Mouse (Mus musculus): ENCODE measurements around the gene Pqlc3. TPM values are rescaled to one million over a fixed set of nuclear protein-coding genes. Genes with fewer than 3 reads are reported as not detected.
"Not testable (repeated sequence)": the region's sequence is repeated elsewhere in the genome, so short reads cannot be mapped to it uniquely, and the experiment has no call there.

Pqlc3 gene
- polyA plus RNA-seq, 1 experiment, result 1.2 TPM

DNA sequence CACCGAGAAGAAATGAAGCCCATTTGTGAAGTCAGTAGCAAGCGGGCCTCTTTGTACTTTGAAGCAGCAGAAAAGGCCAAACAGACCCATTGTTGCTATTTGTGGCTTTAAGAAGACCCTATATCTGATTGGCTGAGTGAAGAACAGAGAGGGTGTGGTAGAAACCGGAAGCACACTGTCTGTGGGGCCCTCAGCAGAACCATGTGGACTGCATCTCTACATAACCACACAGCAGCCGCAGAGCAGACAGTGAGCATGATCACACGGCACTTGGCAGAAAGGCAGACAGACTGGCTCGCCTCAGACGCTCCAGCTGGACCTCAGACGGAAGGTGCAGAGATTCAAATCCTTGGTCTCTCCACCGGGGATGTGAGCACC is 33.2 kb upstream of the Pqlc3 start:
- DNase-seq (ENCODE audit: low read depth), result peak; percentile 38
- TF ChIP-seq POLR2A (IDR thresholded peaks at IDR 0.05; ENCODE audit: borderline replicate concordance, extremely low read depth, insufficient read depth, insufficient read length, poor library complexity, severe bottlenecking), result no peak
- TF ChIP-seq CTCF (IDR thresholded peaks at IDR 0.05; ENCODE audit: borderline replicate concordance, extremely low read depth, insufficient read depth, insufficient read length), result no peak

- TF ChIP-seq CTCF (IDR thresholded peaks at IDR 0.05; ENCODE audit: borderline replicate concordance, extremely low read depth, insufficient read depth, insufficient read length), result peak; percentile 76; the same call in 1 of the 2 replicates
- TF ChIP-seq POLR2A (IDR thresholded peaks at IDR 0.05; ENCODE audit: borderline replicate concordance, extremely low read depth, insufficient read depth, insufficient read length, poor library complexity, severe bottlenecking), result no peak
- peak; percentile 93 for DNase-seq (ENCODE audit: low read depth)
Observed at GRCm38 (mm10) chr12:17032694-17033463, 32.7 kb upstream of the Pqlc3 start.

GRCm38 (mm10) chr12:17024554-17025110 is 24.4 kb upstream of the Pqlc3 start:
- DNase-seq (ENCODE audit: low read depth), result no peak
- no peak for TF ChIP-seq CTCF (IDR thresholded peaks at IDR 0.05; ENCODE audit: borderline replicate concordance, extremely low read depth, insufficient read depth, insufficient read length)
- TF ChIP-seq POLR2A (IDR thresholded peaks at IDR 0.05; ENCODE audit: borderline replicate concordance, extremely low read depth, insufficient read depth, insufficient read length, poor library complexity, severe bottlenecking), result no peak

DNA sequence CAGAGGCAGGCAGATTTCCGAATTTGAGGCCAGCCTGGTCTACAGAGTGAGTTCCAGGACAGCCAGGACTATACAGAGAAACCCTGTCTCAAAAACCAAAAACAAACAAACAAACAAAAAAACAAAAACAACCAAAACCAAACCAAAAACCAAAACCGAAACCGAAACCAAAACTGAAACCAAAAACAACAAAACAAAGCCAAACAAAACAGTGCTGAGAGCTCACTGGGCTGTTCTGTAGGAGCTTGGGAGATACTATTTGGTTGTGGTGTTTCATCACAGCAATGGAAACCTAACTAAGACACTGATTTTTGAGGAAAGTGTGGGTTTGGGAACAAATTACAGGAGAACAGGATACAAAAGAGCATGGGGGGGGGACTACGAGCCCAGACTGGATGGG is 21.9 kb upstream of the Pqlc3 start:
- TF ChIP-seq POLR2A (IDR thresholded peaks at IDR 0.05; ENCODE audit: borderline replicate concordance, extremely low read depth, insufficient read depth, insufficient read length, poor library complexity, severe bottlenecking), result no peak

DNA sequence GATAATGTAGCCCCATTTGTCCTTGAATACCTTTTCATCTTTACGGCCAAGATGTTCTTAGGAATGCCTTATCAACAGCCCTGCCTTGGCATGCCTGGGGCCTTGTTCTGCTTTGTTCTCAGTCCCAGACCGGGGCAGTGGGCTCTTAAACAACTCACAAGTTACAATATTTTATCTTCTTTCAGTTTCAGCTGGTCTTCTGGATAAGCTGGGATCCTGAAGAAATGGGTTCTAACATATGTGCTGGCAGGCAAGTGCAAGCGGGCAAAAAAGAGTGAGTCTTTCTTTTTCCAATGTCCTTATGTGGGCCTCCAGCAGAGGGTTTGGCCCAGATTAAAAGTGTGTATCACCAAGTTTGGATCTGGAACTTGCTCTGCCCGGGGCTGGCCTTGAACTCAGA is 20.9 kb upstream of the Pqlc3 start:
- not testable (repeated sequence) for DNase-seq (ENCODE audit: low read depth)

More for the DNA sequence above, 21.9 kb upstream of the Pqlc3 start:
- no peak for DNase-seq (ENCODE audit: low read depth)

DNA sequence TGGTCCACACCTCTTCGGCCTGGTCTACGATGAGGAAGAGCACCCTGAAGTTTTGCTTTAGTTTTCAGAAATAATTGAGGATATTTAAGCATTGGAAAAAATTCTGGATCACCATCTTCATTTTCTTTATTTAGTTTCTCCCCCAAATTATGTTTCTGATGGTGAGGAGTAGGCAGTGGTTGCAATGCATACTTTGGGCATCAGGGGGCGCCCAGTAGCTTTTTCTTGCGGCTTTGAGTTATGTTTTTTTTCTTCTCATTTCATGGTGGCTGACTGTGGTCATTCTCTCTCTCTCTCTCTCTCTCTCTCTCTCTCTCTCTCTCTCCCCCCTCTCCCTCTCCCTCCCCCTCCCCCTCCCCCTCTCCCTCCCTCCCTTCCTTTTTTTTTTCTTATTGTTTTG is 18.3 kb upstream of the Pqlc3 start:
- DNase-seq (ENCODE audit: low read depth), result peak; percentile 58
- no peak for TF ChIP-seq POLR2A (IDR thresholded peaks at IDR 0.05; ENCODE audit: borderline replicate concordance, extremely low read depth, insufficient read depth, insufficient read length, poor library complexity, severe bottlenecking)
- TF ChIP-seq CTCF (IDR thresholded peaks at IDR 0.05; ENCODE audit: borderline replicate concordance, extremely low read depth, insufficient read depth, insufficient read length), result peak; percentile 67; the same call in 1 of the 2 replicates

DNA sequence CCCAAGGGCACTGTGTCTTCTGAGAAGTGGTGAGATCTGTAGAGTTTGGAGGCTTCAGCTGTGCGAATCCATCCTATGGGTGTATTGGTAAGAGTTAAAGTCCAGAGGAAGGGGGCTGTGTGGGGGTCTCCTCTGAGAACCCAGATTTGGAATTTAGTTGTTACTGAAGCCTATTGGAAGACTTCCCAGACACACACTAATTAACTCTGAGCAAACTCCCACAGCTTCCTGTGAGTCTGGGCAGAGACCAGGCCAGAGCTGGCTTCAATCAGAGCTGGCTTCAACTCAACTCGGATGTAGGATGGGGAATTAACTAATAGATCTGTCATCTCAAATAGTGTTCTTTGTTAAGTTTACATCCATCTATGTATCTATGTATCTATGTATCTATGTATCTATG is 15.5 kb upstream of the Pqlc3 start:
- TF ChIP-seq POLR2A (IDR thresholded peaks at IDR 0.05; ENCODE audit: borderline replicate concordance, extremely low read depth, insufficient read depth, insufficient read length, poor library complexity, severe bottlenecking), result no peak
- TF ChIP-seq CTCF (IDR thresholded peaks at IDR 0.05; ENCODE audit: borderline replicate concordance, extremely low read depth, insufficient read depth, insufficient read length), result no peak
- DNase-seq (ENCODE audit: low read depth), result peak; percentile 43

DNA sequence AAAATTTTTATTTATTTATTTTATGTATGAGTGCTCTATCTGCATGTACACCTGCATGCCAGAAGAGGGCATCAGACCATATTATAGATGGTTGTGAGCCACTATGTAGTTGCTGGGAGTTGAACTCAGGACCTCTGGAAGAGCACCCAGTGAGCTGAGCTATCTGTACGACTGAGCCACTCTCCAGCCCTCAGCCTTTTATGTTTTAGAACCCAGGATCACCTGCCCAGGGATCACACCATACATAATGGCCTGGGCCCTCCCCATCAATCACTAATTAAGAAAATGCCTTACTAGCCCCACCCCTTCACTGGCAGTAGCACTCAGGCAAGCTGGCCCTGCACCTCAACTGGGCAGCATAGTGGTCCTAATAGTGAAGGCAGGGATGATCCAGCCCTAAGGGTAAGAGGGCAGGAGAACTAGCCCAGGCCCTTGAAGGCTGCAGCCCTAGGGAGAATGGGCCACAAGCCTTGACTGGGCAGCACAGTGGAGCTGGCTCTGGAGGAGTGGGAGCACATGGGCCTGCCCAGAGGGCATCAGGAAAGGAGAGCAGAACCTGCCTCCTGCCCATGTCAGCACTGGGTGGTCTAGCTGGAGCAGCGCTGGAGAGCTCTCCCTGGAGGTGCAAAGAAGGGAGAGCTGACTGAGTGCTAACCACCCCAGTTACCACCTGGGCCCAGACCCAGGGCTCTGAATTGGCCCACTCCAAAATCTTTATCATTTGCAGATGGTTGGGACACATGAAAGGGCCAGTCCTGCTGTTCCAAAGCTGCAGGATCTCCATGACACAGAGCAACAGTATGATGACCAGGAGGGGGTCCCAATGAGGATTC is 12.1 kb upstream of the Pqlc3 start:
- no peak for DNase-seq (ENCODE audit: low read depth)
- no peak for TF ChIP-seq POLR2A (IDR thresholded peaks at IDR 0.05; ENCODE audit: borderline replicate concordance, extremely low read depth, insufficient read depth, insufficient read length, poor library complexity, severe bottlenecking)
- TF ChIP-seq CTCF (IDR thresholded peaks at IDR 0.05; ENCODE audit: borderline replicate concordance, extremely low read depth, insufficient read depth, insufficient read length), result no peak

- DNase-seq (ENCODE audit: low read depth), result peak; percentile 76
- TF ChIP-seq POLR2A (IDR thresholded peaks at IDR 0.05; ENCODE audit: borderline replicate concordance, extremely low read depth, insufficient read depth, insufficient read length, poor library complexity, severe bottlenecking) (no peak), CTCF (IDR thresholded peaks at IDR 0.05; ENCODE audit: borderline replicate concordance, extremely low read depth, insufficient read depth, insufficient read length) (peak; percentile 84)
Observed at GRCm38 (mm10) chr12:17011100-17011870, 11.1 kb upstream of the Pqlc3 start, which contains the start of gene 2410004P03Rik. TSS of gene 2410004P03Rik (minus strand) at chr12:17011727.

- no peak for DNase-seq (ENCODE audit: low read depth)
- TF ChIP-seq POLR2A (IDR thresholded peaks at IDR 0.05; ENCODE audit: borderline replicate concordance, extremely low read depth, insufficient read depth, insufficient read length, poor library complexity, severe bottlenecking) (no peak), CTCF (IDR thresholded peaks at IDR 0.05; ENCODE audit: borderline replicate concordance, extremely low read depth, insufficient read depth, insufficient read length) (no peak; the same call in 1 of the 2 replicates)
Observed at GRCm38 (mm10) chr12:17009466-17009865, 9.3 kb upstream of the Pqlc3 start.

DNA sequence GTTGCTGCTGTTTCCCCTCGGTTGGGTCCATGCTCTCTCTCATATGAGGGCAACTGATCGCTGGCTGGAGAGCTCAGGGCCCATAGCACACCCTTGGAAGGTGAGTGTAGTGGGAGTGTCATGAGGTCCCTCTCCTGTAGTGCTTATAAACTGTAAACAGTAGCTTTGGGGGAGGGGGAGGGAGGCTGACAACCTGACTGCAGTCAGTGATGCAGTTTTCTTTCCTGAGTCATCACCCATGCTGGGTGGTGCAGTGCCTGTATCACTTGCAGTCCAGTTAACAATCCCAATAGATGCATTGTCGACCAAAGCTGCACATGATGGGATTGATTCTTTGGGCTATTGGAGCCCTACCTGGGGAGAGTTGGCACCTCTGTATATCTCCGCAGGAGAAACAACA is 1.0 kb upstream of the Pqlc3 start:
- TF ChIP-seq POLR2A (IDR thresholded peaks at IDR 0.05; ENCODE audit: borderline replicate concordance, extremely low read depth, insufficient read depth, insufficient read length, poor library complexity, severe bottlenecking) (no peak), CTCF (IDR thresholded peaks at IDR 0.05; ENCODE audit: borderline replicate concordance, extremely low read depth, insufficient read depth, insufficient read length) (no peak)
- DNase-seq (ENCODE audit: low read depth), result no peak

All from brain, embryonic 14.5 days (tissue).